Mouse (Mus musculus) thymus, adult 2 months (tissue): Measurements from ENCODE around the gene Ovol1. TPM values are rescaled to one million over a fixed set of nuclear protein-coding genes. Genes with fewer than 3 reads are reported as not detected.

Source experiments
- DNase-seq: peaks from one replicate; pipeline ENCODE4 v3.0.0; 2021
- H3K27ac ChIP-seq: fragments of 200-500 bp; 2 replicates; pipeline ENCODE4 v1.5.1; 2012; ENCODE audit warnings: low read length, control low read depth; ENCODE audit not compliant: control insufficient read depth, insufficient read depth
- H3K27me3 ChIP-seq: fragments of 200-500 bp; 2 replicates; pipeline ENCODE4 v1.6.1; 2012; ENCODE audit warnings: mild to moderate bottlenecking, low read length, moderate library complexity, mixed read lengths; ENCODE audit not compliant: control insufficient read depth, insufficient read depth
- H3K36me3 ChIP-seq: fragments of 200-500 bp; 2 replicates; pipeline ENCODE4 v1.6.1; 2012; ENCODE audit warnings: mild to moderate bottlenecking, low read length, moderate library complexity; ENCODE audit not compliant: control insufficient read depth, insufficient read depth
- H3K4me1 ChIP-seq: fragments of 200-500 bp; replicated peaks from 2 replicates; pipeline ENCODE4 v1.6.1; 2012; ENCODE audit warnings: low read length; ENCODE audit not compliant: control insufficient read depth, insufficient read depth
- H3K4me3 ChIP-seq: fragments of 200-500 bp; 2 replicates; pipeline ENCODE4 v1.5.1; 2012; ENCODE audit warnings: mild to moderate bottlenecking, low read length, control low read depth, moderate library complexity; ENCODE audit not compliant: control insufficient read depth, insufficient read depth
- CTCF ChIP-seq: fragments of 200-500 bp; IDR thresholded peaks from 2 replicates; pipeline ENCODE4 v1.5.1; 2012; ENCODE audit warnings: mild to moderate bottlenecking, control low read depth, low read length, moderate library complexity, borderline replicate concordance; ENCODE audit not compliant: control insufficient read depth, poor library complexity, insufficient read depth; ENCODE audit errors: extremely low read depth
- POLR2A ChIP-seq: fragments of 200-500 bp; IDR thresholded peaks from 2 replicates; pipeline ENCODE4 v1.6.1; 2012; ENCODE audit warnings: mild to moderate bottlenecking, low read length, control low read depth, moderate library complexity; ENCODE audit not compliant: control insufficient read depth, poor library complexity, insufficient read depth; ENCODE audit errors: extremely low read depth
- WGBS: fragments of 180-500 bp; shearing (Covaris S2); methylation state at CpG from one replicate; pipeline ENCODE4 v1.1.7; 2018; 5-methylcytosine and 5-hydroxymethylcytosine counted together
- polyA plus RNA-seq: library from polyadenylated mRNA; depleted of rRNA; stranded (reverse); fragments of >200 nt; gene quantifications from 2 replicates; pipeline ENCODE4 v1.2.3, GENCODE M21; 2012

Gene Ovol1
- polyA plus RNA-seq, 1 experiment = 1.9 TPM

DNA sequence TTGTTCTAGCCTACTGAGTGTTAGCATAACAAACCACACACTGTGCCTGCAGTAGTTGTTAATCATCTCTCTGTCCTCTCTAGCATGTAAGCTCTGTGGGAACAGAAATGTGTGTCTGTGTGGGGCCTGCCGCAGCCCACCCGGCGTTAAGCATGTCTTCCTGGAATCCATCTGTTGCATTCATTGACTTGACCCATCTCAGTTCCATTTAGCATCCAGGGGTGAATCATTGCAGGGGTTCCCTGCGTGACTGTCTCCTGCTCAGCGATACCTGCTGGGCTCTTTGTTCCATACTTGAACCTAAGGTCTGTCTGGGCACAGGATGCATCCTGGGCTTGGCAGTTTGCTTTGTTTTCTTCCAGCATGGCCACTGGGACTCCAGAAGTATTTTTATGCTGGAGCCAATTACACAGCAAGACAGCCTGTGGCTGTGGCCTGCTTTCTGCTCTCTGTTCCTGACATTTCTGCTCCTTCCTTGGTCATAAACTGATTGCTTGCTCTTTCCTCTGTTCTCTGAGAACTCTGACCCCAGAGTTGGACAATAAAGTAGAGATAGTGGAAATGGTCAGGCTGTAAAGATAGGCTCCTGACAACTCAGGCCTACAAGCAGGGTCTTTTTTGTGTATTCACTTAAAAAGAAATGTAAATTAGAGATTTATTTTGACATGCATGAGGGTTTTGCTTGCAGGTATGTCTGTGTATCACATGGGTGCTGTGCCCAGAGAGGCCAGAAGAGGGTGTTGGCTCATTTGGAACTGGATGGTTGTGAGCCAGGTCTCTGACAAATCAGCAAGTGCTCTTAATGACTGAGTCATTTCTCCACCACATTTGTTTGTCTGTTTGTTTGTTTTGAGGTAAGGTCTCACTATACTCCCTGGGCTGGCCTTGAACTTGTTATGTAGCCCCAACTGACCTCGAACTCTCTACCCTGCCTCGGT, 44.3 kb downstream of the Ovol1 start:
- Histone ChIP-seq H3K4me3 (no peak overlapping the region), H3K27me3 (no peaks in the 10 kb centered on the region), H3K27ac (no peak overlapping the region), H3K36me3 (no peaks in the 10 kb centered on the region), H3K4me1 (peaks cover 20% of the 10 kb centered on the region)
- 96% methylated on average over 7 of the region's 7 CpGs for WGBS
- no peak for DNase-seq
- TF ChIP-seq POLR2A (no peak), CTCF (no peak)

GRCm38 (mm10) chr19:5513005-5513349, 47.5 kb downstream of the Ovol1 start:
- H3K27ac ChIP-seq = no peak overlapping the region
- H3K27me3 ChIP-seq = no peaks in the 10 kb centered on the region
- H3K4me3 ChIP-seq = no peak overlapping the region
- TF ChIP-seq CTCF = no peak
- no peak for TF ChIP-seq POLR2A
- H3K4me1 ChIP-seq = peaks cover 28% of the 10 kb centered on the region
- DNase-seq = no peak
- 62% methylated on average over 3 of the region's 3 CpGs for WGBS
- no peaks in the 10 kb centered on the region for H3K36me3 ChIP-seq

DNA sequence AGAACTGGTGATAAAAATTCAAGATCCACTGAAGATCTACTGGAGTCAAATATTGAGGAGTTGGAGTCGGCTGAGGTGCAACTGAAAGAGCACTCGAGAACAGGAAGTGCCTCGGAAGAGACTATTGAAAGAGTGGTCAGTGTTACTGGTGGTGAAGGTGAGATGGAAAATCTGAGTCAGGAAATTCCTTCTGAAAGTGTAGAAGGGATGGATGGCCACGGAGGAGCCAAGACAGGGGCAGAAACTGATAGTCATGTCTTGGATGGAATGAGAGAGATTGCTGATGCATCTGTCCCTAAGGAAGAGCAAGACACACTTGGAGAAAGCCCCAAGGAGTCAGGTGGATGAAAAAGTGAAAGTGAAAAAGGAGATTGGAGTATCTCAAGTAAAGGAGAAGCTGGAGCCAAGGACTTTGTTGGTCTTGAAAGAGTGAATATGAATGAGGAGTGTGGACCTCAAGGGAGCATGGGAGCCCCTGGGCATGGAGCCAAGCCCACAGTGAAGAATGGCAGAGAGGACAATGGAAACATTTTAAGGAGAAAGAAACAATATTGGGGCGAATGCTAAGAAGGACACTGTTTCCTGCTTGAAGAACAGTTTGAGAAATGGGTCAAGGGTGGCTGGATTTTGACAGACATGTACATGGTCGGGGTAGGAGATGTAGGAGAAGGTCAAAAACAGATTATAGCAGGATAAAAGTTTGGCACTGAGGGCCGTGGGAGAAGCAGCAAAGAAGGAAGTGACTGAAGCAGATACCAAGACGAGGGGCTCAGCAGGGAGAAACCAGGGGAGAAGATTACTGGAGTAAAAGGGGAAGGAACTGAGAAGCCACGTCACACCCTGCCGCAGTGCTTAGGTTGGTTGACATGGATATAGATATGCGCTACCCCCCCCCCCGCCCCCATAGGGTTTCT, 48.1 kb downstream of the Ovol1 start:
- Histone ChIP-seq H3K27ac (no peak overlapping the region), H3K27me3 (no peaks in the 10 kb centered on the region), H3K4me1 (peaks cover 28% of the 10 kb centered on the region), H3K4me3 (no peak overlapping the region), H3K36me3 (no peaks in the 10 kb centered on the region)
- DNase-seq = no peak
- TF ChIP-seq CTCF = no peak
- TF ChIP-seq POLR2A = no peak
- WGBS = 10% methylated on average over 12 of the region's 12 CpGs

DNA sequence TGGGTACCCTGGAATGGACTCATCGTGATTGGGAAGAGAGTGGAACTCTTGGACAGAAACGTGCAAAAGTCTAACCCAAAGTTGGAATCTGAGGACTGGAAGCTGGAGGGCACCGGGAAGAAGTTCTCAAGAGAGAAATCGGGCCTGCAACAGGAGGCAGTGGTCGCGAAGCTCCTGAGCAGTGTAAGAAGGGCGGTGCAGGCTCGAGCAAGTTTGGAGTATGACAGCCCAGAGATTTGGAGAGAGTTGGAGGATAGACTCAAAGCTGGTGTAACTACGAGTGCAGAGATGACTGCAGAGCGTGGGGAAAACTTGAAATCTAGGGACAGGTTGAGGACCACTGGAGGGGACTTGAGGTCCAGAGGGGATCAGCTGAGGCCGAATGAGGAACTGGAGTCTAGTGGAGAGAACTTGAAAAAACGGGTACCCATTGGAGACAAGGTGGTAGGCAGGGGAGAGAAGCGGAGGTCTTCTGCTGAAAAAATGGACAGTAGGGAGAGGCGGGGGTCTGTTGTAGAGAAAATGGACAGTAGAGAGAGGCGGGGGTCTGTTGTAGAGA, 49.3 kb downstream of the Ovol1 start:
- TF ChIP-seq CTCF (no peak), POLR2A (no peak)
- Histone ChIP-seq H3K27ac (peak overlapping the region; percentile 31; the same call in 1 of the 2 replicates), H3K36me3 (no peaks in the 10 kb centered on the region), H3K4me1 (peaks cover 28% of the 10 kb centered on the region), H3K4me3 (peak overlapping the region; percentile 59), H3K27me3 (no peaks in the 10 kb centered on the region)
- 15% methylated on average over 15 of the region's 15 CpGs for WGBS
- no peak for DNase-seq

DNA sequence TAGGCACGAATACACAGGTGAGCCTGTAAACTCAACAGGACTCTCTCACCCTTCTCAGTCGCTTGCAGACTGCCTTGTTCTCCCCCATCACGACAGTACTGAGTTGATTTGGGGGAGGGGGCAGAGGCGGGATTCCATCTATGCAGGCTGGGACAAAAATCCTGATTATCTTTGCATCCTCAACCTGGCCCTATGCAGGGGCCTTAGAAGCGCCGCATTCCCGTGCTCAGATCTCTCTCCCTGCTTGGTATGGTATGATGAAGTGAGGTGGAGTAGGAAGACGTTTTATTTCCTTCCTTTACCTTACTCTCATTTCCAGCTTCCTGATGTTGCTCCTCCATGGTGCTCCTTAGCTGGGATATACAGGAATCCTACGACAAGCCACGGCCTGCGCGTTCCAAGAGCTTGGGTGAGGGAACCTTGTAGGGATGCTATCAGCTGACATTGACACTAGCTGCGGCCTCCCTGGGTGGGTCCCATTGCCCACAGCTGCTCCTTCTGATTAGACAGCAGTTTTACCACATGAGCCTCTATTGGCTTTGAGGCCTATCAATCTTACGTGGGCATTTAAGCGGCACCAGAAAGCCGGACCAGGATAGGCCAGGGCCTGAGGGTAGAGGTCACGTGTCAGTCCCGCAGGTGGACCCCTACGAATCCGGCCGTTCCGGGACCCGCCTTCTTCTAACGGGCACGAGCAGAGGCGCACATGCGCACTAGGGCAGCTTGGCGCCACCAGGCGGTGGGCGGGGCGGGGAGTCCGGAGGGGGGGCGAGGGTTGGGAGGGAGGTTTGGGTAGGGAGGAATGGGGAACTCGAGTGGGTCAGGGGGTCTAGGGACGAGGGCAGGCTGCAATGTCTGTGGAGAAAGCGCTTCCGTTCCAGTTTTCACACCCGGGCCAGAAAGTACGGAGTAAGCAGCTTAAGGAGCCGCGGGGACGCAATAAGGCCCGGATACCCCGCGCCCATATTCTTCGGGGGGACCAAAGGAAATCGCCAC, 50.1 kb downstream of the Ovol1 start, which contains the start of gene Snx32:
Gene Snx32 (minus strand): TSS at position 508 of the 996 bp plus-strand sequence.
- DNase-seq = peak; percentile 96
- no peaks in the 10 kb centered on the region for H3K27me3 ChIP-seq
- no peaks in the 10 kb centered on the region for H3K36me3 ChIP-seq
- peaks cover 28% of the 10 kb centered on the region for H3K4me1 ChIP-seq
- H3K4me3 ChIP-seq = peak within 1 kb of the TSS; percentile 59
- WGBS = 3% methylated on average over 46 of the region's 47 CpGs
- TF ChIP-seq CTCF = no peak
- TF ChIP-seq POLR2A = no peak
- H3K27ac ChIP-seq = peak within 1 kb of the TSS; percentile 31

DNA sequence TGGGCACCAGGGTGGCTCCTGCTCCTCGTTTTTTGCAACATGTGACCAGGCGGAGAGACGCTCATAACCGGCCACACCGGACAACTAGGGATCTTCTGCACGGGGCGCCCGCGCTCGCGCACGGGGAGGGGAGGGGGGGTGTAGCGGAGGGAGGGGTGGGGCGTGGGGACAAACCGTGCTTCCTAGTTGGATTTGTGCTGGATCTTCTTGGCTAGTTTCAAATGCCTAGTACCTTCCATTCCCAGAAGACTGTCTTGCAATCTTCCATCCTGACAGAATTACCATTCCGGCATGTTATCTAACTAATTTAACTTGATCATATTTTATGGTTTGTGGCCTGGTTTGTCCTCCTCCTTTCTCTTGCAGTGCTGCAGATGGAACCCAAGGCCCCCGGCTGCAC, 56.8 kb downstream of the Ovol1 start, which contains the start of gene 1700020D05Rik:
Gene 1700020D05Rik (minus strand): TSS at position 101 of the 400 bp plus-strand sequence.
- H3K36me3 ChIP-seq = no peaks in the 10 kb centered on the region
- 95% methylated on average over 17 of the region's 17 CpGs for WGBS
- no peaks in the 10 kb centered on the region for H3K4me1 ChIP-seq
- TF ChIP-seq POLR2A = no peak
- no peak for TF ChIP-seq CTCF
- H3K27me3 ChIP-seq = no peaks in the 10 kb centered on the region
- H3K27ac ChIP-seq = no peak within 1 kb of the TSS
- no peak within 1 kb of the TSS for H3K4me3 ChIP-seq
- DNase-seq = no peak
